Mouse (Mus musculus) cerebellum, postnatal 10 days (tissue): ENCODE results near the gene Maged2.
"Not testable (repeated sequence)": the region's sequence is repeated elsewhere in the genome, so short reads cannot be mapped to it uniquely, and the experiment has no call there.

ENCODE experiments used
- DNase-seq, 2 experiments: peaks; one replicate each; pipeline ENCODE4 v3.0.0; 2021; ENCODE audit warnings: mixed read lengths in 2 of 2

Gene Maged2

GRCm38 (mm10) chrX:150814139-150814469 is at the start of gene Maged2:
TSS of gene Maged2 (minus strand) at chrX:150814345.
- peak; percentile 29 to 53 for DNase-seq

- DNase-seq, result peak in 1 of 2 experiments; percentile 1
Observed at GRCm38 (mm10) chrX:150848230-150848629, 34.1 kb upstream of the Maged2 start.

GRCm38 (mm10) chrX:150845480-150846205 is 31.5 kb upstream of the Maged2 start:
- DNase-seq, result not testable (repeated sequence)

GRCm38 (mm10) chrX:150843257-150843656 is 29.1 kb upstream of the Maged2 start:
- DNase-seq, result not testable (repeated sequence)

- no peak for DNase-seq
Observed at GRCm38 (mm10) chrX:150830297-150830696, 16.2 kb upstream of the Maged2 start.

- no peak for DNase-seq
Observed at GRCm38 (mm10) chrX:150817278-150817677, 3.1 kb upstream of the Maged2 start.

- no peak for DNase-seq
Observed at GRCm38 (mm10) chrX:150815601-150816000, 1.5 kb upstream of the Maged2 start.

GRCm38 (mm10) chrX:150813464-150814138 is 544 bp downstream of the Maged2 start:
- peak; percentile 79 to 84 for DNase-seq

GRCm38 (mm10) chrX:150812787-150813298 is 1.3 kb downstream of the Maged2 start:
- peak; percentile 90 to 94 for DNase-seq

GRCm38 (mm10) chrX:150800987-150801386 is 13.2 kb downstream of the Maged2 start:
- not testable (repeated sequence) for DNase-seq

- DNase-seq, result not testable (repeated sequence)
Observed at GRCm38 (mm10) chrX:150798493-150799177, 15.5 kb downstream of the Maged2 start.
